In the genomic region with DNA sequence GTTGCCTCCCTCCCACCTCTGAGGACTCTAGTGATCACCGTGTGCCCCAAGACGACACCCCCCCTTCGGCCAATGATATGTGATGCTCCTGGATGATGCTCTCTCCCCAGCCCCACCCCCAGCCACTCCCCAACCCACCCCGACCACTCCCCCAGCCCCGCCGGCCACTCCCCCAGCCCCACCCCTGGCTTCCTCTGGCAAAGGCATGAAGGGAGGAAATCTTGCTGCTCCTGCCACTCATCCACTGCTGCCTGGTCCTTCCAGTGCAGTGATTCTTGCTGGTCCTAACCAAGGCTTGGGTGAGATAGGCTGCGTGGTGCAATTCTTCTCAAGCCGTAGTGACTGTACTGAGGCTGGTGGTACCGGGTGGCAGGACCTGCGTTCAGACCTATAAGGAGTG, we compare ENCODE assay signal across 11 mouse cellular contexts. TPM values are rescaled to one million over a fixed set of nuclear protein-coding genes. Genes with fewer than 3 reads are reported as not detected.
DNase-seq lines count a peak whose midpoint lies in the region; ATAC-seq and TF ChIP-seq lines count a peak whose summit lies in the region.
"Had no signal": no experiment of that assay in that cellular context is flagged by ENCODE, and none has a peak within 500 bp of the region (broad histone marks: within the 10 kb centered on the region; RNA-seq: fewer than 3 reads in every experiment).

No protein-coding gene starts in this region.

- ATAC-seq in kidney, postnatal 0 days (replicated peaks; ENCODE audit: low FRiP score, low read depth), result 0 out of 2 replicates have a peak, but pooled peaks have one; percentile 26
- ATAC-seq in embryonic facial prominence, embryonic 11.5 days (replicated peaks; ENCODE audit: insufficient number of reproducible peaks, low FRiP score, low TSS enrichment, low read depth), result 0 out of 2 replicates have a peak, but pooled peaks have one; percentile 38
- ATAC-seq in hindbrain, embryonic 16.5 days, result peak; percentile 69
- ATAC-seq in neural tube, embryonic 13.5 days (ENCODE audit: low read depth), result peak; percentile 48
- ATAC-seq in erythroblast, adult 5-6 weeks (replicated peaks; ENCODE audit: low FRiP score, poor library complexity, severe bottlenecking), result no peak

- no peaks in the 10 kb centered on the region for H3K79me2 ChIP-seq in heart, adult 2 months (replicated peaks; ENCODE audit: control insufficient read depth, insufficient read depth, low read length)

- H3K4me1 ChIP-seq in kidney, postnatal 0 days (replicated peaks; ENCODE audit: insufficient read depth, low read length), result no peaks in the 10 kb centered on the region
- peaks cover 11% of the 10 kb centered on the region; the same call in 1 of the 2 replicates for H3K4me1 ChIP-seq in kidney, adult 2 months (ENCODE audit: control insufficient read depth, insufficient read depth, low read length)
- no peaks in the 10 kb centered on the region; the same call in 1 of the 2 replicates for H3K4me1 ChIP-seq in embryonic facial prominence, embryonic 11.5 days (ENCODE audit: control insufficient read depth, insufficient read depth, low read length)
- no peaks in the 10 kb centered on the region; the same call in 1 of the 2 replicates for H3K4me1 ChIP-seq in hindbrain, embryonic 16.5 days (ENCODE audit: control insufficient read depth, insufficient read depth, low read depth, low read length)
- peaks cover 4% of the 10 kb centered on the region for H3K4me1 ChIP-seq in neural tube, embryonic 13.5 days (replicated peaks)
- no peaks in the 10 kb centered on the region for H3K4me1 ChIP-seq in heart, adult 2 months (ENCODE audit: control insufficient read depth, insufficient read depth, low read length)
- H3K4me1 ChIP-seq: heart, embryonic 15.5 days had no signal

- WGBS in kidney, postnatal 0 days, result 7% methylated on average over 10 of the region's 10 CpGs
- 10% methylated on average over 10 of the region's 10 CpGs for WGBS in kidney, adult 2 months
- WGBS in embryonic facial prominence, embryonic 11.5 days, result 10% methylated on average over 10 of the region's 10 CpGs
- WGBS in hindbrain, embryonic 16.5 days, result 12% methylated on average over 7 of the region's 10 CpGs
- WGBS in neural tube, embryonic 13.5 days, result 10% methylated on average over 10 of the region's 10 CpGs
- 14% methylated on average over 9 of the region's 10 CpGs for WGBS in heart, adult 2 months

- no peak overlapping the region for H3K27ac ChIP-seq in kidney, postnatal 0 days
- H3K27ac ChIP-seq in kidney, adult 2 months (ENCODE audit: insufficient read depth, low read depth, low read length), result no peak overlapping the region
- H3K27ac ChIP-seq in embryonic facial prominence, embryonic 11.5 days (replicated peaks; ENCODE audit: low read depth, low read length), result no peak overlapping the region
- no peak overlapping the region for H3K27ac ChIP-seq in hindbrain, embryonic 16.5 days (ENCODE audit: low read depth, low read length)
- H3K27ac ChIP-seq in neural tube, embryonic 13.5 days (replicated peaks), result no peak overlapping the region
- H3K27ac ChIP-seq in heart, adult 2 months, result no peak overlapping the region
- H3K27ac ChIP-seq: heart, embryonic 15.5 days had no signal

- no peaks in the 10 kb centered on the region for H3K36me3 ChIP-seq in kidney, postnatal 0 days (ENCODE audit: insufficient read depth, low read length)
- no peaks in the 10 kb centered on the region for H3K36me3 ChIP-seq in kidney, adult 2 months (ENCODE audit: control insufficient read depth, insufficient read depth, low read length)
- H3K36me3 ChIP-seq in embryonic facial prominence, embryonic 11.5 days (replicated peaks; ENCODE audit: control insufficient read depth, insufficient read depth, low read depth, low read length), result no peaks in the 10 kb centered on the region
- no peaks in the 10 kb centered on the region for H3K36me3 ChIP-seq in hindbrain, embryonic 16.5 days (ENCODE audit: control insufficient read depth, insufficient read depth, low read length)
- peaks cover 19% of the 10 kb centered on the region for H3K36me3 ChIP-seq in neural tube, embryonic 13.5 days
- H3K36me3 ChIP-seq in heart, adult 2 months (ENCODE audit: control insufficient read depth, insufficient read depth, low read length), result no peaks in the 10 kb centered on the region
- H3K36me3 ChIP-seq: heart, embryonic 15.5 days had no signal

- TF ChIP-seq POLR2A in kidney, adult 2 months (IDR thresholded peaks at IDR 0.05; ENCODE audit: low read depth, low read length), result no peak
- TF ChIP-seq POLR2A in heart, adult 2 months (IDR thresholded peaks at IDR 0.05; ENCODE audit: insufficient read depth, low read depth, low read length), result no peak

- no peak for TF ChIP-seq CTCF in kidney, postnatal 0 days (IDR thresholded peaks at IDR 0.05; ENCODE audit: low read depth)
- no peak for TF ChIP-seq CTCF in kidney, adult 2 months (conservative IDR thresholded peaks at IDR 0.05; ENCODE audit: insufficient read depth, insufficient read length, low read depth, low read length)
- no peak for TF ChIP-seq CTCF in heart, adult 2 months (IDR thresholded peaks at IDR 0.05)

- H3K9ac ChIP-seq in kidney, postnatal 0 days (ENCODE audit: low read depth, low read length), result no peak overlapping the region
- H3K9ac ChIP-seq in embryonic facial prominence, embryonic 11.5 days (replicated peaks; ENCODE audit: low read length), result no peak overlapping the region
- H3K9ac ChIP-seq in hindbrain, embryonic 16.5 days (ENCODE audit: low read depth, low read length), result no peak overlapping the region
- no peak overlapping the region for H3K9ac ChIP-seq in neural tube, embryonic 13.5 days
- no peak overlapping the region for H3K9ac ChIP-seq in heart, adult 2 months (ENCODE audit: low read depth, low read length)
- H3K9ac ChIP-seq: heart, embryonic 15.5 days had no signal

- H3K9me3 ChIP-seq in kidney, postnatal 0 days (replicated peaks; ENCODE audit: low read length), result no peaks in the 10 kb centered on the region
- H3K9me3 ChIP-seq in embryonic facial prominence, embryonic 11.5 days (replicated peaks; ENCODE audit: control insufficient read depth, low read length), result no peaks in the 10 kb centered on the region
- no peaks in the 10 kb centered on the region for H3K9me3 ChIP-seq in hindbrain, embryonic 16.5 days (ENCODE audit: control insufficient read depth, low read length)
- H3K9me3 ChIP-seq in neural tube, embryonic 13.5 days, result no peaks in the 10 kb centered on the region
- H3K9me3 ChIP-seq: heart, embryonic 15.5 days had no signal

- no peak for TF ChIP-seq EP300 in heart, adult 2 months (IDR thresholded peaks at IDR 0.05; ENCODE audit: insufficient read depth, low read depth, low read length)

- no peaks in the 10 kb centered on the region for H3K27me3 ChIP-seq in kidney, postnatal 0 days (ENCODE audit: insufficient read depth, low read length)
- no peaks in the 10 kb centered on the region for H3K27me3 ChIP-seq in kidney, adult 2 months (replicated peaks; ENCODE audit: control insufficient read depth, insufficient read depth, low read length)
- no peaks in the 10 kb centered on the region for H3K27me3 ChIP-seq in embryonic facial prominence, embryonic 11.5 days (ENCODE audit: control insufficient read depth, insufficient read depth, low read length)
- H3K27me3 ChIP-seq in hindbrain, embryonic 16.5 days (replicated peaks; ENCODE audit: control insufficient read depth, insufficient read depth, low read length), result no peaks in the 10 kb centered on the region
- no peaks in the 10 kb centered on the region for H3K27me3 ChIP-seq in neural tube, embryonic 13.5 days
- no peaks in the 10 kb centered on the region; the same call in 1 of the 2 replicates for H3K27me3 ChIP-seq in heart, adult 2 months (ENCODE audit: control insufficient read depth, insufficient read depth, low read length)

- DNase-seq in kidney, postnatal 0 days (ENCODE audit: low spot score), result peak; percentile 44
- DNase-seq in kidney, adult 2 months, result no peak
- DNase-seq in embryonic facial prominence, embryonic 11.5 days (ENCODE audit: low spot score), result peak; percentile 24
- no peak for DNase-seq in testis, postnatal 14 days (ENCODE audit: low spot score)
- DNase-seq in heart, adult 2 months, result no peak
- DNase-seq: adrenal gland, postnatal 10 days had no signal

- H3K4me3 ChIP-seq in kidney, postnatal 0 days (replicated peaks; ENCODE audit: low read depth, low read length), result no peak overlapping the region
- no peak overlapping the region for H3K4me3 ChIP-seq in kidney, adult 2 months (ENCODE audit: insufficient read depth, low read depth, low read length)
- H3K4me3 ChIP-seq in embryonic facial prominence, embryonic 11.5 days (ENCODE audit: low read depth, low read length), result no peak overlapping the region
- H3K4me3 ChIP-seq in hindbrain, embryonic 16.5 days (ENCODE audit: low read length), result no peak overlapping the region
- no peak overlapping the region for H3K4me3 ChIP-seq in neural tube, embryonic 13.5 days
- no peak overlapping the region for H3K4me3 ChIP-seq in heart, adult 2 months
- H3K4me3 ChIP-seq: heart, embryonic 15.5 days had no signal

- intact Hi-C loops in heart, adult 2 months (cut with DNase I), result no loop called here

- H3K4me2 ChIP-seq in kidney, postnatal 0 days (ENCODE audit: low read length), result no peak overlapping the region
- no peak overlapping the region for H3K4me2 ChIP-seq in embryonic facial prominence, embryonic 11.5 days (ENCODE audit: low read depth, low read length)
- H3K4me2 ChIP-seq in hindbrain, embryonic 16.5 days (ENCODE audit: low read length), result peak overlapping the region; percentile 34
- peak overlapping the region; percentile 28 for H3K4me2 ChIP-seq in neural tube, embryonic 13.5 days
- H3K4me2 ChIP-seq: heart, embryonic 15.5 days had no signal

RNA-seq across cellular contexts. Expression of gene Dao, which starts 21.4 kb away (rescaled TPM):
- polyA plus RNA-seq in kidney, postnatal 0 days (2015; fragmentation: Nextera tagmentation; extraction: Ambion mirVana), result 35.3 and 42.7 TPM in 2 replicates
- polyA plus RNA-seq in kidney, adult 2 months (2012; rRNA removed), result 369 and 376 TPM in 2 replicates
- polyA plus RNA-seq in embryonic facial prominence, embryonic 11.5 days (2014; fragmentation: Nextera tagmentation; extraction: Ambion mirVana), result not detected in 2 replicates
- not detected in 2 replicates for polyA plus RNA-seq in hindbrain, embryonic 16.5 days (2015; fragmentation: Nextera tagmentation; extraction: Ambion mirVana)
- not detected in 2 replicates for polyA plus RNA-seq in neural tube, embryonic 13.5 days (2015; fragmentation: Nextera tagmentation; extraction: Ambion mirVana)
- total RNA-seq in erythroblast, adult 5-6 weeks (2015; ENCODE audit: low replicate concordance), result not detected in 2 replicates
- not detected in 2 replicates for total RNA-seq in erythroblast, adult 5-6 weeks (2017; ENCODE audit: low replicate concordance)
- total RNA-seq in heart, adult 2 months (2021), result not detected
- polyA plus RNA-seq in heart, adult 2 months (2012; rRNA removed), result not detected in 2 replicates
- total RNA-seq: adrenal gland, postnatal 10 days; left cerebral cortex, postnatal 10 days had no signal
- polyA plus RNA-seq: heart, embryonic 15.5 days had no signal

RNA-seq across cellular contexts. Expression of gene Ssh1, which starts 31.2 kb away (rescaled TPM):
- polyA plus RNA-seq in kidney, postnatal 0 days (2015; fragmentation: Nextera tagmentation; extraction: Ambion mirVana), result 9.9 and 10.0 TPM in 2 replicates
- 11.3 and 12.1 TPM in 2 replicates for polyA plus RNA-seq in kidney, adult 2 months (2012; rRNA removed)
- polyA plus RNA-seq in embryonic facial prominence, embryonic 11.5 days (2014; fragmentation: Nextera tagmentation; extraction: Ambion mirVana), result 26.0 and 29.0 TPM in 2 replicates
- polyA plus RNA-seq in hindbrain, embryonic 16.5 days (2015; fragmentation: Nextera tagmentation; extraction: Ambion mirVana), result 9.6 and 13.2 TPM in 2 replicates
- polyA plus RNA-seq in neural tube, embryonic 13.5 days (2015; fragmentation: Nextera tagmentation; extraction: Ambion mirVana), result 12.9 and 16.8 TPM in 2 replicates
- total RNA-seq in erythroblast, adult 5-6 weeks (2015; ENCODE audit: low replicate concordance), result 55.9 and 63.5 TPM in 2 replicates
- 60.6 and 63.8 TPM in 2 replicates for total RNA-seq in erythroblast, adult 5-6 weeks (2017; ENCODE audit: low replicate concordance)
- total RNA-seq in heart, adult 2 months (2021), result 10 to 100 TPM; 13.4 to 15.2 TPM
- 7.4 and 9.8 TPM in 2 replicates for polyA plus RNA-seq in heart, adult 2 months (2012; rRNA removed)

RNA-seq across cellular contexts. Expression of gene Usp30, which starts 40.4 kb away (rescaled TPM):
- 10.3 and 12.0 TPM in 2 replicates for polyA plus RNA-seq in kidney, postnatal 0 days (2015; fragmentation: Nextera tagmentation; extraction: Ambion mirVana)
- polyA plus RNA-seq in kidney, adult 2 months (2012; rRNA removed), result 24.6 and 26.4 TPM in 2 replicates
- polyA plus RNA-seq in embryonic facial prominence, embryonic 11.5 days (2014; fragmentation: Nextera tagmentation; extraction: Ambion mirVana), result 10.0 and 11.4 TPM in 2 replicates
- 18.6 and 20.7 TPM in 2 replicates for polyA plus RNA-seq in hindbrain, embryonic 16.5 days (2015; fragmentation: Nextera tagmentation; extraction: Ambion mirVana)
- polyA plus RNA-seq in neural tube, embryonic 13.5 days (2015; fragmentation: Nextera tagmentation; extraction: Ambion mirVana), result 15.3 and 16.4 TPM in 2 replicates
- 0.84 and 6.3 TPM in 2 replicates for total RNA-seq in erythroblast, adult 5-6 weeks (2015; ENCODE audit: low replicate concordance)
- total RNA-seq in erythroblast, adult 5-6 weeks (2017; ENCODE audit: low replicate concordance), result 0.60 and 1.4 TPM in 2 replicates
- total RNA-seq in heart, adult 2 months (2021), result 10 to 100 TPM; 10.1 to 11.2 TPM
- 11.2 and 13.3 TPM in 2 replicates for polyA plus RNA-seq in heart, adult 2 months (2012; rRNA removed)

Comparison
In these comparisons a context has a peak if more than half of its experiments do, and no peak if none do; other contexts are left out.
1. DNase-seq: peak in kidney, postnatal 0 days (single experiment) and embryonic facial prominence, embryonic 11.5 days (single experiment); none in kidney, adult 2 months (single experiment), testis, postnatal 14 days (single experiment) and heart, adult 2 months (0 of 2).
2. H3K4me2 ChIP-seq: peak in hindbrain, embryonic 16.5 days (single experiment) and neural tube, embryonic 13.5 days (single experiment); none in kidney, postnatal 0 days (single experiment) and embryonic facial prominence, embryonic 11.5 days (single experiment).
3. RNA of gene Dao, which starts 21.4 kb away (polyA plus RNA-seq): 369 to 376 TPM in kidney, adult 2 months and 35.3 to 42.7 TPM in kidney, postnatal 0 days; not detected in heart, adult 2 months, not detected in neural tube, embryonic 13.5 days, not detected in hindbrain, embryonic 16.5 days and not detected in embryonic facial prominence, embryonic 11.5 days; every median in the first group is over 10 times any median in the second.